In the genomic region with DNA sequence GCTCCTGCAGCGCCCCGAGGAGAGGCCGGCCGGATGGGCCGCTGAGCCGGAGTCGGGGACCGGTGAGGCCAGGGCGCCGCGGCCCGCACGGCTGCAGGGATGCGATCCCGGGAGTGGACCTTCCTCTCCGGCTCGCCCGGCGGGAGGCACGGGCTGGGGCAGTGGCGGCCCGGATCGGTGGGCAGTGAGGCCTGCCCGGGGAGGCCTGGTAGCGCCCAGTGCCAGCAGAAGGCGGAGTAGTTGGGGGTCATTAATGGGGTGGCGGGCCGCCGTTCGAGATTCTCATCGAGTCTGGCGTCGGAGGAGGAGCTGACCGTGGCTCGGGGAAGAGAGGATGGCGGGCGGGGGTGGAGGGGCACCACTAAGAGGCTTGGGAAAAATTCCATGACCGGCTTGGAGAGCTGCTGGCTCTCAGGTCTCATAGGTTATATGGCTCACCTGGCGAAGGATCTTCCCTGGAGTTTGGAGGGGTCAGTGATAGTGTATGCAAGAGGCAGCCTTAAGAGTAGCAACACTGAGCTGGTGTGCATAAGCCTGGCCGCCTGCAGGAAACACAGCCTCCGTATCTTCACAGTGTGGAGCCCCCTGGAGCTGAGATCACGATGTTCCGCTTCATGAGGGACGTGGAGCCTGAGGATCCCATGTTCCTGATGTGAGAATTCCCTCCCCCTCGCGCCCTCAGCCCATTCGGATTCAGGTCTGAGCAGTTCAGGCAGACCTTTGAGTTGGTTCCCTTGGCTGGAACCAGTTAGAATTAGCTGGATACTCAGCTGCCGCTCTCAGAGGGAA, we compare ENCODE assay signal across 8 mouse cellular contexts. TPM values are rescaled to one million over a fixed set of nuclear protein-coding genes. Genes with fewer than 3 reads are reported as not detected.
A peak's percentile ranks its signal among the peaks of the same experiment; 100 is the strongest.
DNase-seq lines count a peak whose midpoint lies in the region; ATAC-seq lines count a peak whose summit lies in the region.

No protein-coding gene starts in this region.

- H3K4me2 ChIP-seq in midbrain, embryonic 11.5 days, result peak overlapping the region; percentile 53

- peak overlapping the region; percentile 88 for H3K9ac ChIP-seq in midbrain, embryonic 11.5 days (ENCODE audit: low read length)

- H3K4me3 ChIP-seq in midbrain, embryonic 11.5 days (ENCODE audit: low read depth, low read length), result peak overlapping the region; percentile 91

- DNase-seq in CD4-positive, CD25-positive, alpha-beta regulatory T cell, adult 2 months (ENCODE audit: low read depth, low spot score), result peak; percentile 58
- DNase-seq in right cerebral cortex, adult 2 months (ENCODE audit: low spot score in 2 of 2), result peak; percentile 56 to 62
- DNase-seq in right cerebral cortex, adult 18-20 months, result no peak
- DNase-seq in frontal cortex, postnatal 10 days (ENCODE audit: low spot score in 2 of 2), result peak; percentile 62 to 63
- peak; percentile 36 to 58 for DNase-seq in kidney, postnatal 36 days
- DNase-seq in midbrain, embryonic 11.5 days (ENCODE audit: low spot score, missing footprints), result peak; percentile 94
- peak; percentile 55 for DNase-seq in testis, postnatal 14 days (ENCODE audit: low spot score)

- 2% methylated on average over 47 of the region's 48 CpGs for WGBS in midbrain, embryonic 11.5 days

- no peak for ATAC-seq in CD4-positive, CD25-positive, alpha-beta regulatory T cell, adult 4 months
- peak; percentile 25 for ATAC-seq in midbrain, embryonic 11.5 days (ENCODE audit: low FRiP score)

- no peaks in the 10 kb centered on the region for H3K27me3 ChIP-seq in midbrain, embryonic 11.5 days (ENCODE audit: control insufficient read depth, insufficient read depth, low read length)

- H3K9me3 ChIP-seq in midbrain, embryonic 11.5 days (ENCODE audit: control insufficient read depth, low read length), result no peaks in the 10 kb centered on the region

- peaks cover 12% of the 10 kb centered on the region for H3K4me1 ChIP-seq in midbrain, embryonic 11.5 days (ENCODE audit: control insufficient read depth, insufficient read depth, low read length)

- H3K36me3 ChIP-seq in midbrain, embryonic 11.5 days (ENCODE audit: control insufficient read depth, insufficient read depth, low read length), result peaks cover 22% of the 10 kb centered on the region

- H3K27ac ChIP-seq in midbrain, embryonic 11.5 days (ENCODE audit: low read depth, low read length), result peak overlapping the region; percentile 89

RNA-seq across cellular contexts. Expression of gene Mlf2, which starts 0.5 kb away (rescaled TPM):
- 10 to 100 TPM; 39.0 to 40.7 TPM for polyA plus RNA-seq in CD4-positive, CD25-positive, alpha-beta regulatory T cell, adult 4 months (2017; shearing (Covaris generic))
- polyA plus RNA-seq in midbrain, embryonic 11.5 days (2014; fragmentation: Nextera tagmentation; extraction: Ambion mirVana), result 430 and 435 TPM in 2 replicates

RNA-seq across cellular contexts. Expression of gene Ptms, which starts 11.8 kb away (rescaled TPM):
- polyA plus RNA-seq in CD4-positive, CD25-positive, alpha-beta regulatory T cell, adult 4 months (2017; shearing (Covaris generic)), result 10 to 100 TPM in 1 of 2 experiments, 1 to 10 TPM in 1; 5.4 to 10.6 TPM
- 258 and 288 TPM in 2 replicates for polyA plus RNA-seq in midbrain, embryonic 11.5 days (2014; fragmentation: Nextera tagmentation; extraction: Ambion mirVana)

RNA-seq across cellular contexts. Expression of gene Lag3, which starts 20.2 kb away (rescaled TPM):
- 10 to 100 TPM; 19.0 to 29.0 TPM for polyA plus RNA-seq in CD4-positive, CD25-positive, alpha-beta regulatory T cell, adult 4 months (2017; shearing (Covaris generic))
- 0.88 and 2.4 TPM in 2 replicates for polyA plus RNA-seq in midbrain, embryonic 11.5 days (2014; fragmentation: Nextera tagmentation; extraction: Ambion mirVana)

RNA-seq across cellular contexts. Expression of gene Cops7a, which starts 33.6 kb away (rescaled TPM):
- 10 to 100 TPM; 66.2 to 93.4 TPM for polyA plus RNA-seq in CD4-positive, CD25-positive, alpha-beta regulatory T cell, adult 4 months (2017; shearing (Covaris generic))
- 105 and 112 TPM in 2 replicates for polyA plus RNA-seq in midbrain, embryonic 11.5 days (2014; fragmentation: Nextera tagmentation; extraction: Ambion mirVana)

RNA-seq across cellular contexts. Expression of gene Cd4, which starts 43.7 kb away (rescaled TPM):
- 100 to 1,000 TPM; 268 to 648 TPM for polyA plus RNA-seq in CD4-positive, CD25-positive, alpha-beta regulatory T cell, adult 4 months (2017; shearing (Covaris generic))
- polyA plus RNA-seq in midbrain, embryonic 11.5 days (2014; fragmentation: Nextera tagmentation; extraction: Ambion mirVana), result not detected in 2 replicates

Comparison
In these comparisons a context has a peak if more than half of its experiments do, and no peak if none do; other contexts are left out.
1. RNA of gene Mlf2, which starts 0.5 kb away (polyA plus RNA-seq): 430 to 435 TPM in midbrain, embryonic 11.5 days; 39.0 to 40.7 TPM in CD4-positive, CD25-positive, alpha-beta regulatory T cell, adult 4 months; every median in the first group is over 10 times any median in the second.
2. RNA of gene Ptms, which starts 11.8 kb away (polyA plus RNA-seq): 258 to 288 TPM in midbrain, embryonic 11.5 days; 5.4 to 10.6 TPM in CD4-positive, CD25-positive, alpha-beta regulatory T cell, adult 4 months; every median in the first group is over 10 times any median in the second.